In genomic region chr9:7873511-7874211, GRCm38 (mm10) we compare ENCODE assay signal across 9 mouse cellular contexts. TPM values are rescaled to one million over a fixed set of nuclear protein-coding genes. Genes with fewer than 3 reads are reported as not detected.
DNase-seq lines count a peak whose midpoint lies in the region; ATAC-seq and TF ChIP-seq lines count a peak whose summit lies in the region.
"Had no signal": no experiment of that assay in that cellular context is flagged by ENCODE, and none has a peak within 500 bp of the region (broad histone marks: within the 10 kb centered on the region; RNA-seq: fewer than 3 reads in every experiment).

No protein-coding gene starts in this region.

- H3K27me3 ChIP-seq in midbrain, embryonic 11.5 days (ENCODE audit: control insufficient read depth, insufficient read depth, low read length) = no peaks in the 10 kb centered on the region
- H3K27me3 ChIP-seq in midbrain, embryonic 14.5 days (ENCODE audit: control insufficient read depth, insufficient read depth, low read length) = no peaks in the 10 kb centered on the region
- no peaks in the 10 kb centered on the region for H3K27me3 ChIP-seq in intestine, postnatal 0 days (replicated peaks; ENCODE audit: control insufficient read depth, insufficient read depth, low read length)
- H3K27me3 ChIP-seq: neural tube, embryonic 15.5 days had no signal

- WGBS in midbrain, embryonic 11.5 days = 91% methylated on average over 8 of the region's 8 CpGs
- WGBS in midbrain, embryonic 14.5 days = 95% methylated on average over 8 of the region's 8 CpGs
- WGBS in intestine, postnatal 0 days = 89% methylated on average over 8 of the region's 8 CpGs

- peak; percentile 12 for DNase-seq in embryo, embryonic 10.5 days (ENCODE audit: low spot score)
- no peak for DNase-seq in embryo, embryonic 9.5 days (ENCODE audit: extremely low spot score)
- peak; percentile 84 for DNase-seq in midbrain, embryonic 11.5 days (ENCODE audit: low spot score, missing footprints)
- DNase-seq in midbrain, embryonic 14.5 days = no peak
- DNase-seq in thymus, postnatal 0 days (ENCODE audit: low spot score) = peak; percentile 35
- no peak for DNase-seq in layer of hippocampus, adult 8-10 months (ENCODE audit: low spot score in 2 of 2)

- no peak for ATAC-seq in midbrain, embryonic 11.5 days (ENCODE audit: low FRiP score)
- ATAC-seq in midbrain, embryonic 14.5 days (ENCODE audit: low FRiP score, low TSS enrichment) = no peak
- no peak for ATAC-seq in intestine, postnatal 0 days
- ATAC-seq in megakaryocyte progenitor cell, adult 5-6 weeks (replicated peaks; ENCODE audit: poor library complexity) = no peak

- H3K36me3 ChIP-seq in midbrain, embryonic 11.5 days (ENCODE audit: control insufficient read depth, insufficient read depth, low read length) = no peaks in the 10 kb centered on the region
- H3K36me3 ChIP-seq in midbrain, embryonic 14.5 days (ENCODE audit: control insufficient read depth, insufficient read depth, low read length) = no peaks in the 10 kb centered on the region
- H3K36me3 ChIP-seq in intestine, postnatal 0 days (ENCODE audit: control insufficient read depth, insufficient read depth) = no peaks in the 10 kb centered on the region; the same call in 1 of the 2 replicates
- H3K36me3 ChIP-seq: neural tube, embryonic 15.5 days had no signal

- H3K27ac ChIP-seq in midbrain, embryonic 11.5 days (ENCODE audit: low read depth, low read length) = no peak overlapping the region
- H3K27ac ChIP-seq in midbrain, embryonic 14.5 days (replicated peaks; ENCODE audit: low read depth, low read length) = no peak overlapping the region
- H3K27ac ChIP-seq in intestine, postnatal 0 days (ENCODE audit: low read depth, low read length) = peak overlapping the region; percentile 95
- H3K27ac ChIP-seq: neural tube, embryonic 15.5 days had no signal

- TF ChIP-seq CTCF in intestine, postnatal 0 days (IDR thresholded peaks at IDR 0.05; ENCODE audit: low read depth) = peak; percentile 36; the same call in 1 of the 2 replicates

- H3K4me1 ChIP-seq in midbrain, embryonic 11.5 days (ENCODE audit: control insufficient read depth, insufficient read depth, low read length) = no peaks in the 10 kb centered on the region
- H3K4me1 ChIP-seq in midbrain, embryonic 14.5 days (ENCODE audit: control insufficient read depth, insufficient read depth, low read length) = peaks cover 4% of the 10 kb centered on the region; the same call in 1 of the 2 replicates
- H3K4me1 ChIP-seq in intestine, postnatal 0 days (replicated peaks; ENCODE audit: control insufficient read depth, insufficient read depth, low read length) = 0 out of 2 replicates have a peak, but pooled peaks cover 2% of the 10 kb centered on the region

- H3K9ac ChIP-seq in midbrain, embryonic 11.5 days (ENCODE audit: low read length) = no peak overlapping the region
- no peak overlapping the region for H3K9ac ChIP-seq in midbrain, embryonic 14.5 days (replicated peaks; ENCODE audit: low read length)
- no peak overlapping the region for H3K9ac ChIP-seq in intestine, postnatal 0 days (ENCODE audit: low read depth, low read length)

- H3K4me3 ChIP-seq in midbrain, embryonic 11.5 days (ENCODE audit: low read depth, low read length) = no peak overlapping the region
- no peak overlapping the region for H3K4me3 ChIP-seq in midbrain, embryonic 14.5 days (replicated peaks; ENCODE audit: low read depth, low read length)
- H3K4me3 ChIP-seq in intestine, postnatal 0 days (ENCODE audit: low read depth, low read length) = no peak overlapping the region

- H3K9me3 ChIP-seq in midbrain, embryonic 11.5 days (ENCODE audit: control insufficient read depth, low read length) = no peaks in the 10 kb centered on the region
- H3K9me3 ChIP-seq in midbrain, embryonic 14.5 days (ENCODE audit: control insufficient read depth, low read length) = no peaks in the 10 kb centered on the region
- no peaks in the 10 kb centered on the region for H3K9me3 ChIP-seq in intestine, postnatal 0 days (ENCODE audit: control insufficient read depth)
- H3K9me3 ChIP-seq: neural tube, embryonic 15.5 days had no signal

- no peak overlapping the region for H3K4me2 ChIP-seq in midbrain, embryonic 11.5 days
- no peak overlapping the region for H3K4me2 ChIP-seq in midbrain, embryonic 14.5 days (ENCODE audit: low read length)
- peak overlapping the region; percentile 76 for H3K4me2 ChIP-seq in intestine, postnatal 0 days (replicated peaks; ENCODE audit: low read depth)

RNA-seq across cellular contexts. Expression of gene Birc3, which starts 0.7 kb away (rescaled TPM):
- 3.9 and 4.2 TPM in 2 replicates for polyA plus RNA-seq in midbrain, embryonic 11.5 days (2014; fragmentation: Nextera tagmentation; extraction: Ambion mirVana)
- polyA plus RNA-seq in midbrain, embryonic 14.5 days (2014; fragmentation: Nextera tagmentation; extraction: Ambion mirVana) = 0.51 and 2.0 TPM in 2 replicates
- polyA plus RNA-seq in intestine, postnatal 0 days (2015; fragmentation: Nextera tagmentation; extraction: Ambion mirVana) = 8.2 and 8.6 TPM in 2 replicates
- polyA plus RNA-seq in thymus, postnatal 0 days (2015; fragmentation: Nextera tagmentation; extraction: Ambion mirVana) = 32.9 and 34.4 TPM in 2 replicates
- total RNA-seq in megakaryocyte progenitor cell, adult 5-6 weeks (2015) = 34.4 and 38.0 TPM in 2 replicates
- 25.5 and 31.8 TPM in 2 replicates for total RNA-seq in megakaryocyte progenitor cell, adult 5-6 weeks (2017)
- 1 to 10 TPM; 2.3 to 5.4 (median 3.6) TPM for total RNA-seq in layer of hippocampus, adult 8-10 months (2022)

RNA-seq across cellular contexts. Expression of gene Birc2, which starts 36.8 kb away (rescaled TPM):
- 42.4 and 47.0 TPM in 2 replicates for polyA plus RNA-seq in midbrain, embryonic 11.5 days (2014; fragmentation: Nextera tagmentation; extraction: Ambion mirVana)
- 41.7 and 57.7 TPM in 2 replicates for polyA plus RNA-seq in midbrain, embryonic 14.5 days (2014; fragmentation: Nextera tagmentation; extraction: Ambion mirVana)
- polyA plus RNA-seq in intestine, postnatal 0 days (2015; fragmentation: Nextera tagmentation; extraction: Ambion mirVana) = 18.4 and 18.5 TPM in 2 replicates
- 60.0 and 60.6 TPM in 2 replicates for polyA plus RNA-seq in thymus, postnatal 0 days (2015; fragmentation: Nextera tagmentation; extraction: Ambion mirVana)
- total RNA-seq in megakaryocyte progenitor cell, adult 5-6 weeks (2015) = 32.7 and 36.2 TPM in 2 replicates
- 34.1 and 40.0 TPM in 2 replicates for total RNA-seq in megakaryocyte progenitor cell, adult 5-6 weeks (2017)
- 10 to 100 TPM; 29.8 to 40.3 (median 34.9) TPM for total RNA-seq in layer of hippocampus, adult 8-10 months (2022)

Comparison
In these comparisons a context has a peak if more than half of its experiments do, and no peak if none do; other contexts are left out.
1. DNase-seq: peak in embryo, embryonic 10.5 days (single experiment), midbrain, embryonic 11.5 days (single experiment) and thymus, postnatal 0 days (single experiment); none in embryo, embryonic 9.5 days (single experiment), midbrain, embryonic 14.5 days (single experiment) and layer of hippocampus, adult 8-10 months (0 of 2).